Comparison of ENCODE assay signal across 14 mouse cellular contexts in the genomic region with DNA sequence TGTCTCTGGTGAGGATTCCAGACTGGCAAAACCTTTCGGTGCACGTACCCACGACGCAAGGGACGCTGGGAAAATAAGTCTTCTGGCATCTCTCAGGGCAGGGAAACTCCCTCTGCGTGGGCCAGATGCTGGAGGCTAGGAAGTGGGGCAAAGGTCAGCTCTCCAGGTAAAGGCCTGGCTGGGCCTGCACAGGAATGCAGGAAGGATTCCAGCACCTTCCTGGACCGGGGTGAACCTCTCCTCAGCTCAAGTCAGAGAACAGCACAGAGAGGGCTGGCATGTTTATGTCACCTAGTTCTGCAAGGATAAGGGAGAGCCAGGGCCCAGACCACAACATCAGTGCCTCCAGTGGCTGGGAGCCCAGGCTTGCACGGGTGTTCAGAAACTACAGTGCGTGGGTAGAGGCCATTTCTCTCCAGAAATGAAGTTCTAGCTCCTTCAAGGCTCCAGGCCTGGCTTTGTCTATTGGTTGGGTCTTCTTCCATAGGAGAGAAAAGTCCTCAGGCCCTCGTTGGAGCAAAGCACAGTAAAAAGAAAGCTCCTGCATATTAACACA.
DNase-seq lines count a peak whose midpoint lies in the region; ATAC-seq and TF ChIP-seq lines count a peak whose summit lies in the region.
"Had no signal": no experiment of that assay in that cellular context is flagged by ENCODE, and none has a peak within 500 bp of the region (broad histone marks: within the 10 kb centered on the region; RNA-seq: fewer than 3 reads in every experiment).

No protein-coding gene starts in this region.

- H3K27ac ChIP-seq in heart, embryonic 13.5 days (replicated peaks): 0 out of 2 replicates have a peak overlapping the region, but pooled peaks have one; percentile 54
- H3K27ac ChIP-seq in heart, embryonic 12.5 days (ENCODE audit: poor library complexity, severe bottlenecking): no peak overlapping the region
- peak overlapping the region; percentile 54 for H3K27ac ChIP-seq in embryonic facial prominence, embryonic 10.5 days (replicated peaks)
- H3K27ac ChIP-seq in heart, postnatal 0 days (ENCODE audit: low read depth): peak overlapping the region; percentile 46; the same call in 1 of the 2 replicates
- H3K27ac ChIP-seq in limb, embryonic 13.5 days: peak overlapping the region; percentile 10; the same call in 1 of the 2 replicates
- H3K27ac ChIP-seq in forebrain, embryonic 13.5 days: no peak overlapping the region
- H3K27ac ChIP-seq: forebrain, embryonic 10.5 days; liver, embryonic 14.5 days; midbrain, embryonic 12.5 days had no signal

- H3K27me3 ChIP-seq in heart, embryonic 13.5 days (replicated peaks): no peaks in the 10 kb centered on the region; the same call in 1 of the 2 replicates
- no peaks in the 10 kb centered on the region for H3K27me3 ChIP-seq in heart, embryonic 12.5 days (replicated peaks)
- H3K27me3 ChIP-seq in embryonic facial prominence, embryonic 10.5 days (replicated peaks; ENCODE audit: low read depth, poor library complexity, severe bottlenecking): 0 out of 2 replicates have a peak, but pooled peaks cover 6% of the 10 kb centered on the region
- H3K27me3 ChIP-seq in heart, postnatal 0 days (ENCODE audit: control insufficient read depth, insufficient read depth, low read length): no peaks in the 10 kb centered on the region
- no peaks in the 10 kb centered on the region for H3K27me3 ChIP-seq in limb, embryonic 13.5 days
- H3K27me3 ChIP-seq in forebrain, embryonic 13.5 days: no peaks in the 10 kb centered on the region; the same call in 1 of the 2 replicates
- H3K27me3 ChIP-seq: midbrain, embryonic 12.5 days had no signal

- H3K9ac ChIP-seq in heart, embryonic 13.5 days: peak overlapping the region; percentile 44
- no peak overlapping the region for H3K9ac ChIP-seq in heart, embryonic 12.5 days
- H3K9ac ChIP-seq in heart, postnatal 0 days (replicated peaks; ENCODE audit: low read depth, low read length): no peak overlapping the region
- H3K9ac ChIP-seq in limb, embryonic 13.5 days: 0 out of 2 replicates have a peak overlapping the region, but pooled peaks have one; percentile 1
- no peak overlapping the region for H3K9ac ChIP-seq in forebrain, embryonic 13.5 days
- H3K9ac ChIP-seq: liver, embryonic 14.5 days; midbrain, embryonic 12.5 days had no signal

- peaks cover 60% of the 10 kb centered on the region for H3K4me1 ChIP-seq in heart, embryonic 13.5 days
- H3K4me1 ChIP-seq in heart, embryonic 12.5 days (replicated peaks): peaks cover 65% of the 10 kb centered on the region
- peaks cover 75% of the 10 kb centered on the region for H3K4me1 ChIP-seq in embryonic facial prominence, embryonic 10.5 days
- peaks cover 37% of the 10 kb centered on the region for H3K4me1 ChIP-seq in heart, postnatal 0 days (ENCODE audit: control insufficient read depth, insufficient read depth)
- peaks cover 41% of the 10 kb centered on the region for H3K4me1 ChIP-seq in limb, embryonic 13.5 days
- H3K4me1 ChIP-seq in forebrain, embryonic 13.5 days: peaks cover 11% of the 10 kb centered on the region
- H3K4me1 ChIP-seq: midbrain, embryonic 12.5 days had no signal

- no peaks in the 10 kb centered on the region for H3K36me3 ChIP-seq in heart, embryonic 13.5 days
- H3K36me3 ChIP-seq in heart, embryonic 12.5 days: no peaks in the 10 kb centered on the region
- H3K36me3 ChIP-seq in embryonic facial prominence, embryonic 10.5 days (replicated peaks): no peaks in the 10 kb centered on the region
- no peaks in the 10 kb centered on the region for H3K36me3 ChIP-seq in heart, postnatal 0 days (replicated peaks; ENCODE audit: control insufficient read depth, insufficient read depth, low read length)
- H3K36me3 ChIP-seq in limb, embryonic 13.5 days: no peaks in the 10 kb centered on the region
- no peaks in the 10 kb centered on the region for H3K36me3 ChIP-seq in forebrain, embryonic 13.5 days (ENCODE audit: poor library complexity, severe bottlenecking)
- H3K36me3 ChIP-seq: forebrain, embryonic 10.5 days; midbrain, embryonic 12.5 days had no signal

- TF ChIP-seq CTCF in heart, postnatal 0 days (IDR thresholded peaks at IDR 0.05; ENCODE audit: low read depth): no peak

- ATAC-seq in heart, embryonic 13.5 days (ENCODE audit: extremely low read depth, insufficient number of reproducible peaks, low FRiP score, low TSS enrichment): no peak
- no peak for ATAC-seq in heart, embryonic 12.5 days (ENCODE audit: insufficient number of reproducible peaks, low FRiP score)
- ATAC-seq in heart, postnatal 0 days (ENCODE audit: insufficient read depth, low read depth): no peak
- ATAC-seq in limb, embryonic 13.5 days (ENCODE audit: low FRiP score, low read depth): no peak
- no peak for ATAC-seq in megakaryocyte-erythroid progenitor cell, adult 5-6 weeks (replicated peaks; ENCODE audit: low FRiP score, low TSS enrichment, poor library complexity, severe bottlenecking)
- ATAC-seq in forebrain, embryonic 13.5 days: no peak
- ATAC-seq: CD4-positive, CD25-positive, alpha-beta regulatory T cell, adult 4 months had no signal

- 66% methylated on average over 10 of the region's 10 CpGs for WGBS in heart, embryonic 13.5 days
- WGBS in heart, embryonic 12.5 days: 67% methylated on average over 10 of the region's 10 CpGs
- WGBS in embryonic facial prominence, embryonic 10.5 days: 78% methylated on average over 10 of the region's 10 CpGs
- 53% methylated on average over 10 of the region's 10 CpGs for WGBS in heart, postnatal 0 days
- 70% methylated on average over 10 of the region's 10 CpGs for WGBS in limb, embryonic 13.5 days
- WGBS in forebrain, embryonic 13.5 days: 86% methylated on average over 10 of the region's 10 CpGs

- H3K9me3 ChIP-seq in heart, embryonic 13.5 days: no peaks in the 10 kb centered on the region
- no peaks in the 10 kb centered on the region for H3K9me3 ChIP-seq in heart, embryonic 12.5 days (replicated peaks)
- H3K9me3 ChIP-seq in embryonic facial prominence, embryonic 10.5 days: peaks cover 5% of the 10 kb centered on the region; the same call in 1 of the 2 replicates
- no peaks in the 10 kb centered on the region for H3K9me3 ChIP-seq in heart, postnatal 0 days (replicated peaks; ENCODE audit: control insufficient read depth, low read length)
- H3K9me3 ChIP-seq in limb, embryonic 13.5 days: no peaks in the 10 kb centered on the region
- H3K9me3 ChIP-seq in forebrain, embryonic 13.5 days (replicated peaks): no peaks in the 10 kb centered on the region
- H3K9me3 ChIP-seq: forebrain, embryonic 10.5 days; midbrain, embryonic 12.5 days had no signal

- H3K4me3 ChIP-seq in heart, embryonic 13.5 days: no peak overlapping the region
- H3K4me3 ChIP-seq in heart, embryonic 12.5 days: no peak overlapping the region
- no peak overlapping the region for H3K4me3 ChIP-seq in embryonic facial prominence, embryonic 10.5 days
- H3K4me3 ChIP-seq in heart, postnatal 0 days (ENCODE audit: low read depth, low read length): no peak overlapping the region
- H3K4me3 ChIP-seq in limb, embryonic 13.5 days: no peak overlapping the region
- H3K4me3 ChIP-seq in forebrain, embryonic 13.5 days: no peak overlapping the region
- H3K4me3 ChIP-seq: forebrain, embryonic 10.5 days; midbrain, embryonic 12.5 days had no signal

- H3K4me2 ChIP-seq in heart, embryonic 13.5 days: no peak overlapping the region
- H3K4me2 ChIP-seq in heart, embryonic 12.5 days: no peak overlapping the region
- no peak overlapping the region for H3K4me2 ChIP-seq in heart, postnatal 0 days (ENCODE audit: low read depth, low read length)
- no peak overlapping the region for H3K4me2 ChIP-seq in limb, embryonic 13.5 days (replicated peaks)
- no peak overlapping the region for H3K4me2 ChIP-seq in forebrain, embryonic 13.5 days
- H3K4me2 ChIP-seq: midbrain, embryonic 12.5 days had no signal

- DNase-seq in embryonic facial prominence, embryonic 10.5 days (ENCODE audit: low spot score): no peak
- no peak for DNase-seq in heart, postnatal 0 days (ENCODE audit: low spot score)
- DNase-seq in left cerebral cortex, postnatal 10 days (ENCODE audit: extremely low spot score in 1 of 2, low spot score in 2 of 2): no peak
- DNase-seq: adrenal gland, adult 2 months; gastrocnemius, postnatal 10 days had no signal

- no peak for TF ChIP-seq EP300 in heart, postnatal 0 days (IDR thresholded peaks at IDR 0.05; ENCODE audit: low read depth)

- intact Hi-C loops in left cerebral cortex, postnatal 10 days (cut with DNase I): no loop called here

Comparison
In these comparisons a context has a peak if more than half of its experiments do, and no peak if none do; other contexts are left out.
1. H3K27ac ChIP-seq: peak in heart, embryonic 13.5 days (single experiment), embryonic facial prominence, embryonic 10.5 days (single experiment), heart, postnatal 0 days (single experiment) and limb, embryonic 13.5 days (single experiment); none in heart, embryonic 12.5 days (single experiment) and forebrain, embryonic 13.5 days (single experiment).
2. H3K9ac ChIP-seq: peak in heart, embryonic 13.5 days (single experiment) and limb, embryonic 13.5 days (single experiment); none in heart, embryonic 12.5 days (single experiment), heart, postnatal 0 days (single experiment) and forebrain, embryonic 13.5 days (single experiment).